9 mouse cellular contexts compared by ENCODE assay signal in the genomic region with DNA sequence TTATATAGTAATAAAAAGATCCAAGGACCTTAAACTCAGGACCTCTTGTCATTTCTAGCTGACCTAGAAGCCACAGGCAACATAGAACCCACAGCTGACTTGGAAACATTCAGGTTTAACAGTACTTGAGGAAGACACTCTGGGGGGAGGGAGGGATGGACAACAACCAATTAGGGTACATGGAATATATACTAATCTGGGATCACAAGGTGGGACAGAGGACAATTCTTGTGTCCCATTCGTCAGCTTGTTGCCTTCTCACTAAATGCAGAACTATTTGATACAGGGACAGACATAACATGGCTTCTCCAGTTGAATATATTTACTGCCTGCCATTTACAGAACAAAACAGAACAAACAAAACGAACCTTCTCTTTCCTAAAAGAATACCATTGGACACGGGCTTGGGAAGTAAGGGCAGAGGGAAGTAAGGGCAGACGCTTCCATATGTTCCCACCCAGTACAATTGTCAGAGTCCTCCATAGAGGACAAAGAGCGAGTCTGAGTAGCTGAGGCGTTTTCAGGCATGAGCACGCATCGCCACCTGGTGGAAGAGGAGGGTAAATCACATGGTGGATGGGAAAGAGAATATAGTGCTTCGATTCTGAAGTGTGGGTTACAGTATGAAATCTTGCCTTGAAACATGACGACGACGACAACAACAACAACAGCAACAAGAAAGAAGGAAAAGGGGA. TPM values are rescaled to one million over a fixed set of nuclear protein-coding genes. Genes with fewer than 3 reads are reported as not detected.
DNase-seq lines count a peak whose midpoint lies in the region; ATAC-seq and TF ChIP-seq lines count a peak whose summit lies in the region.
"Had no signal": no experiment of that assay in that cellular context is flagged by ENCODE, and none has a peak within 500 bp of the region (broad histone marks: within the 10 kb centered on the region; RNA-seq: fewer than 3 reads in every experiment).

No protein-coding gene starts in this region.

- no peak overlapping the region for H3K4me3 ChIP-seq in embryonic fibroblast, embryonic 13.5 days (ENCODE audit: insufficient read depth, low read length)
- no peak overlapping the region for H3K4me3 ChIP-seq in heart, postnatal 0 days (ENCODE audit: low read depth, low read length)
- H3K4me3 ChIP-seq in lung, embryonic 15.5 days = no peak overlapping the region
- H3K4me3 ChIP-seq in olfactory bulb, adult 2 months (ENCODE audit: insufficient read depth, low read depth, low read length) = no peak overlapping the region

- no peak overlapping the region for H3K27ac ChIP-seq in embryonic fibroblast, embryonic 13.5 days (ENCODE audit: insufficient read depth, low read length)
- H3K27ac ChIP-seq in heart, postnatal 0 days (ENCODE audit: low read depth) = no peak overlapping the region
- no peak overlapping the region for H3K27ac ChIP-seq in lung, embryonic 15.5 days
- no peak overlapping the region for H3K27ac ChIP-seq in olfactory bulb, adult 2 months (ENCODE audit: insufficient read depth, low read depth, low read length)

- H3K27me3 ChIP-seq in heart, postnatal 0 days (ENCODE audit: control insufficient read depth, insufficient read depth, low read length) = no peaks in the 10 kb centered on the region
- H3K27me3 ChIP-seq in lung, embryonic 15.5 days = no peaks in the 10 kb centered on the region

- ATAC-seq in heart, postnatal 0 days (ENCODE audit: insufficient read depth, low read depth) = peak; percentile 70
- ATAC-seq in lung, embryonic 15.5 days (ENCODE audit: borderline replicate concordance, extremely low read depth, low FRiP score, low TSS enrichment) = peak; percentile 69; the same call in 1 of the 2 replicates

- 16% methylated on average over 12 of the region's 12 CpGs for WGBS in heart, postnatal 0 days
- 19% methylated on average over 12 of the region's 12 CpGs for WGBS in lung, embryonic 15.5 days
- 11% methylated on average over 12 of the region's 12 CpGs for WGBS in olfactory bulb, adult 2 months

- no peak for TF ChIP-seq EP300 in heart, postnatal 0 days (IDR thresholded peaks at IDR 0.05; ENCODE audit: low read depth)

- peak; percentile 79 for DNase-seq in ES-CJ7 (ENCODE audit: low read depth, low spot score)
- DNase-seq in brain, adult 2 months (ENCODE audit: low read depth, low spot score) = peak; percentile 79
- DNase-seq in heart, postnatal 0 days (ENCODE audit: low spot score) = peak; percentile 56
- peak; percentile 74 to 85 for DNase-seq in kidney, postnatal 25 days
- DNase-seq in thymus, postnatal 14 days = peak; percentile 67

- H3K4me2 ChIP-seq in heart, postnatal 0 days (ENCODE audit: low read depth, low read length) = no peak overlapping the region
- no peak overlapping the region for H3K4me2 ChIP-seq in lung, embryonic 15.5 days

- no peaks in the 10 kb centered on the region for H3K9me3 ChIP-seq in heart, postnatal 0 days (replicated peaks; ENCODE audit: control insufficient read depth, low read length)
- no peaks in the 10 kb centered on the region for H3K9me3 ChIP-seq in lung, embryonic 15.5 days

- TF ChIP-seq CTCF in embryonic fibroblast, embryonic 13.5 days (IDR thresholded peaks at IDR 0.05; ENCODE audit: borderline replicate concordance, insufficient read depth, low read length) = peak; percentile 91; the same call in 1 of the 2 replicates
- TF ChIP-seq CTCF in heart, postnatal 0 days (IDR thresholded peaks at IDR 0.05; ENCODE audit: low read depth) = peak; percentile 97
- peak; percentile 55; the same call in 1 of the 2 replicates for TF ChIP-seq CTCF in olfactory bulb, adult 2 months (IDR thresholded peaks at IDR 0.05; ENCODE audit: insufficient read depth, low read depth, low read length)

- no peak for TF ChIP-seq POLR2A in embryonic fibroblast, embryonic 13.5 days (IDR thresholded peaks at IDR 0.05; ENCODE audit: low read depth, low read length)
- no peak for TF ChIP-seq POLR2A in olfactory bulb, adult 2 months (IDR thresholded peaks at IDR 0.05; ENCODE audit: insufficient read depth, low read depth, low read length)

- H3K36me3 ChIP-seq in heart, postnatal 0 days (replicated peaks; ENCODE audit: control insufficient read depth, insufficient read depth, low read length) = no peaks in the 10 kb centered on the region
- no peaks in the 10 kb centered on the region for H3K36me3 ChIP-seq in lung, embryonic 15.5 days

- no peaks in the 10 kb centered on the region; the same call in 1 of the 2 replicates for H3K4me1 ChIP-seq in embryonic fibroblast, embryonic 13.5 days (ENCODE audit: control insufficient read depth, insufficient read depth, low read length)
- no peaks in the 10 kb centered on the region for H3K4me1 ChIP-seq in heart, postnatal 0 days (ENCODE audit: control insufficient read depth, insufficient read depth)
- no peaks in the 10 kb centered on the region for H3K4me1 ChIP-seq in lung, embryonic 15.5 days
- no peaks in the 10 kb centered on the region for H3K4me1 ChIP-seq in olfactory bulb, adult 2 months (ENCODE audit: control insufficient read depth, insufficient read depth, low read length)

- H3K9ac ChIP-seq in heart, postnatal 0 days (replicated peaks; ENCODE audit: low read depth, low read length) = no peak overlapping the region
- H3K9ac ChIP-seq in lung, embryonic 15.5 days = no peak overlapping the region

RNA-seq across cellular contexts. Expression of gene Klre1, which starts 18.6 kb away (rescaled TPM):
- not detected in 2 replicates for polyA plus RNA-seq in embryonic fibroblast, embryonic 13.5 days (2011; ENCODE audit: insufficient read length, low read depth, missing spikeins)
- not detected in 2 replicates for total RNA-seq in heart, postnatal 0 days (2014; rRNA removed; ENCODE audit: low replicate concordance)
- polyA plus RNA-seq in heart, postnatal 0 days (2015; fragmentation: Nextera tagmentation; extraction: Ambion mirVana) = not detected in 2 replicates
- polyA plus RNA-seq in lung, embryonic 15.5 days (2015; fragmentation: Nextera tagmentation; extraction: Ambion mirVana) = not detected in 2 replicates
- not detected in 2 replicates for polyA plus RNA-seq in olfactory bulb, adult 2 months (2012; ENCODE audit: insufficient read depth, insufficient read length, low replicate concordance, missing spikeins)
- total RNA-seq: layer of hippocampus, adult 8-10 months had no signal

RNA-seq across cellular contexts. Expression of gene Gabarapl1, which starts 26.1 kb away (rescaled TPM):
- polyA plus RNA-seq in embryonic fibroblast, embryonic 13.5 days (2011; ENCODE audit: insufficient read length, low read depth, missing spikeins) = 92.0 and 113 TPM in 2 replicates
- total RNA-seq in heart, postnatal 0 days (2014; rRNA removed; ENCODE audit: low replicate concordance) = 63.3 and 73.2 TPM in 2 replicates
- 41.8 and 52.7 TPM in 2 replicates for polyA plus RNA-seq in heart, postnatal 0 days (2015; fragmentation: Nextera tagmentation; extraction: Ambion mirVana)
- polyA plus RNA-seq in lung, embryonic 15.5 days (2015; fragmentation: Nextera tagmentation; extraction: Ambion mirVana) = 47.0 and 48.2 TPM in 2 replicates
- polyA plus RNA-seq in olfactory bulb, adult 2 months (2012; ENCODE audit: insufficient read depth, insufficient read length, low replicate concordance, missing spikeins) = 169 TPM in 1 of 2 replicates, not detected in the other

RNA-seq across cellular contexts. Expression of gene Klrd1, which starts 32.5 kb away (rescaled TPM):
- not detected in 2 replicates for polyA plus RNA-seq in embryonic fibroblast, embryonic 13.5 days (2011; ENCODE audit: insufficient read length, low read depth, missing spikeins)
- not detected in 2 replicates for total RNA-seq in heart, postnatal 0 days (2014; rRNA removed; ENCODE audit: low replicate concordance)
- polyA plus RNA-seq in heart, postnatal 0 days (2015; fragmentation: Nextera tagmentation; extraction: Ambion mirVana) = 0.15 and 0.30 TPM in 2 replicates
- 0.55 TPM in 1 of 2 replicates, not detected in the other for polyA plus RNA-seq in lung, embryonic 15.5 days (2015; fragmentation: Nextera tagmentation; extraction: Ambion mirVana)
- not detected in 2 replicates for polyA plus RNA-seq in olfactory bulb, adult 2 months (2012; ENCODE audit: insufficient read depth, insufficient read length, low replicate concordance, missing spikeins)
- total RNA-seq: layer of hippocampus, adult 8-10 months had no signal

RNA-seq across cellular contexts. Expression of gene Tmem52b, which starts 46.7 kb away (rescaled TPM):
- polyA plus RNA-seq in embryonic fibroblast, embryonic 13.5 days (2011; ENCODE audit: insufficient read length, low read depth, missing spikeins) = 0.48 TPM in 1 of 2 replicates, not detected in the other
- total RNA-seq in heart, postnatal 0 days (2014; rRNA removed; ENCODE audit: low replicate concordance) = not detected in 2 replicates
- not detected in 2 replicates for polyA plus RNA-seq in heart, postnatal 0 days (2015; fragmentation: Nextera tagmentation; extraction: Ambion mirVana)
- polyA plus RNA-seq in lung, embryonic 15.5 days (2015; fragmentation: Nextera tagmentation; extraction: Ambion mirVana) = 0.19 and 0.27 TPM in 2 replicates
- not detected in 2 replicates for polyA plus RNA-seq in olfactory bulb, adult 2 months (2012; ENCODE audit: insufficient read depth, insufficient read length, low replicate concordance, missing spikeins)
- total RNA-seq: layer of hippocampus, adult 8-10 months had no signal

RNA-seq across cellular contexts. Expression of gene Olr1, which starts 52.1 kb away (rescaled TPM):
- polyA plus RNA-seq in embryonic fibroblast, embryonic 13.5 days (2011; ENCODE audit: insufficient read length, low read depth, missing spikeins) = 2.9 and 10.2 TPM in 2 replicates
- total RNA-seq in heart, postnatal 0 days (2014; rRNA removed; ENCODE audit: low replicate concordance) = 0.35 and 1.9 TPM in 2 replicates
- 0.27 TPM in 2 replicates for polyA plus RNA-seq in heart, postnatal 0 days (2015; fragmentation: Nextera tagmentation; extraction: Ambion mirVana)
- 0.15 TPM in 1 of 2 replicates, not detected in the other for polyA plus RNA-seq in lung, embryonic 15.5 days (2015; fragmentation: Nextera tagmentation; extraction: Ambion mirVana)
- polyA plus RNA-seq in olfactory bulb, adult 2 months (2012; ENCODE audit: insufficient read depth, insufficient read length, low replicate concordance, missing spikeins) = not detected in 2 replicates
- total RNA-seq: layer of hippocampus, adult 8-10 months had no signal
